Mouse (Mus musculus): Measurements from ENCODE around the gene Asic2.

Gene Asic2

GRCm38 (mm10) chr11:81613869-81614620 lies 354.2 kb downstream of the Asic2 start:
- TF ChIP-seq NANOG (IDR thresholded peaks at IDR 0.05; ENCODE audit: borderline replicate concordance, low read length) (no peak), POU5F1 (IDR thresholded peaks at IDR 0.05; ENCODE audit: borderline replicate concordance, low read length) (no peak), CTCF (conservative IDR thresholded peaks at IDR 0.05; ENCODE audit: low read length) (no peak)
- H3K9me3 ChIP-seq (ENCODE audit: low read length): no peaks in the 10 kb centered on the region
- peaks cover 64% of the 10 kb centered on the region for H3K4me1 ChIP-seq (replicated peaks; ENCODE audit: low read depth, low read length)
- H3K27me3 ChIP-seq (ENCODE audit: insufficient read depth, low read length): peaks cover 2% of the 10 kb centered on the region; the same call in 1 of the 2 replicates
- H3K36me3 ChIP-seq (ENCODE audit: insufficient read depth, low read length): no peaks in the 10 kb centered on the region
- peak overlapping the region; percentile 51; the same call in 1 of the 2 replicates for H3K4me3 ChIP-seq (replicated peaks; ENCODE audit: low read length)

GRCm38 (mm10) chr11:81612798-81613540 lies 355.3 kb downstream of the Asic2 start:
- peaks cover 4% of the 10 kb centered on the region; the same call in 1 of the 2 replicates for H3K27me3 ChIP-seq (ENCODE audit: insufficient read depth, low read length)
- no peaks in the 10 kb centered on the region for H3K9me3 ChIP-seq (ENCODE audit: low read length)
- peaks cover 64% of the 10 kb centered on the region for H3K4me1 ChIP-seq (replicated peaks; ENCODE audit: low read depth, low read length)
- TF ChIP-seq POU5F1 (IDR thresholded peaks at IDR 0.05; ENCODE audit: borderline replicate concordance, low read length) (peak; percentile 87), CTCF (conservative IDR thresholded peaks at IDR 0.05; ENCODE audit: low read length) (peak; percentile 99), NANOG (IDR thresholded peaks at IDR 0.05; ENCODE audit: borderline replicate concordance, low read length) (peak; percentile 76)
- peak overlapping the region; percentile 68 for H3K4me3 ChIP-seq (replicated peaks; ENCODE audit: low read length)
- H3K36me3 ChIP-seq (ENCODE audit: insufficient read depth, low read length): no peaks in the 10 kb centered on the region

DNA sequence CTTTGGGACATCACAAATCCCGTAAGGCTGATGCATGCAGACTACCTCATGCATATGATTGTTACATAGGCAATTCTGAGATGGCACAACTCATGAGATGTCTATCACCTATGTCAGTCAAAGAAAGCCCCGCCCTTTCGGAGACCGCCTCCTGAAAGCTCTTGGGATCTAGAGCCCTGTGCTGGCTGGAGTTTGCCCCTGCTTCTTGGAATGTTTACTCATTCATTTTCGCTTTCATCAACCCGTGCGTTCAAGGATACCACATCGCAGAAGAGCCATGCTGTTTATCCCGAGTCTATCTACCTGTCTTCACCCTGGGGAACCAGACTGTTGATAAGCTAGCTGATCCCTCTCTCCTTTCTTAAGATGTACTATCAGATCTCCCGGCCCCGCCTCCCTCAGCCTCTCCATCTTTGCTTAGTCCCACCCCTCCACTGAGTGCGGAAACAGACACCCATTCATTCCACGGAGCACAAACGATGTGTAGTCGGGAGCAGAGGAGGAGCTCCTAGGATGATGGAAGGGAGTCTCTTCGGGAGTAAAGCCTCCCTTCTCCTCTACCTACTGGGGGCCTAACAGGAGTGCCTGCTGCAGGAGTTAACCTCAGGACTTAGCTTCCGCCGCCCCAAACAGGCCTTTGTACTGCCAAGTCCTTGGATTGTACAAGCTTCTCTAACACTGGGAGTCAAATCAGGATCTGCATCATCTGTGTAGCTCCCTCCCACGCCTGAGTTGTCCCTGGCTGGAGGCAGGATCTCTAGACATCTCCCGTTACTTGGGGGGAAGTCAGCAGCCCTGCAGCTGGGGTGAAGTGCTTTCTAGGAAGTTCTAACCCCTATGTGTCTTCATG lies 356.1 kb downstream of the Asic2 start:
- H3K9me3 ChIP-seq (ENCODE audit: low read length): no peaks in the 10 kb centered on the region
- H3K4me1 ChIP-seq (replicated peaks; ENCODE audit: low read depth, low read length): peaks cover 61% of the 10 kb centered on the region
- peak overlapping the region; percentile 68 for H3K4me3 ChIP-seq (replicated peaks; ENCODE audit: low read length)
- peaks cover 6% of the 10 kb centered on the region; the same call in 1 of the 2 replicates for H3K27me3 ChIP-seq (ENCODE audit: insufficient read depth, low read length)
- no peaks in the 10 kb centered on the region for H3K36me3 ChIP-seq (ENCODE audit: insufficient read depth, low read length)
- TF ChIP-seq NANOG (IDR thresholded peaks at IDR 0.05; ENCODE audit: borderline replicate concordance, low read length): no peak

- TF ChIP-seq POU5F1 (IDR thresholded peaks at IDR 0.05; ENCODE audit: borderline replicate concordance, low read length) (no peak), CTCF (conservative IDR thresholded peaks at IDR 0.05; ENCODE audit: low read length) (no peak), NANOG (IDR thresholded peaks at IDR 0.05; ENCODE audit: borderline replicate concordance, low read length) (no peak)
- no peaks in the 10 kb centered on the region for H3K36me3 ChIP-seq (ENCODE audit: insufficient read depth, low read length)
- peaks cover 6% of the 10 kb centered on the region; the same call in 1 of the 2 replicates for H3K27me3 ChIP-seq (ENCODE audit: insufficient read depth, low read length)
- H3K9me3 ChIP-seq (ENCODE audit: low read length): no peaks in the 10 kb centered on the region
- H3K4me1 ChIP-seq (replicated peaks; ENCODE audit: low read depth, low read length): peaks cover 52% of the 10 kb centered on the region
- 0 out of 2 replicates have a peak overlapping the region, but pooled peaks have one; percentile 3 for H3K4me3 ChIP-seq (replicated peaks; ENCODE audit: low read length)
Measured at GRCm38 (mm10) chr11:81610506-81610905, 357.8 kb downstream of the Asic2 start.

- peaks cover 23% of the 10 kb centered on the region for H3K4me1 ChIP-seq (replicated peaks; ENCODE audit: low read depth, low read length)
- no peaks in the 10 kb centered on the region for H3K9me3 ChIP-seq (ENCODE audit: low read length)
- no peak overlapping the region for H3K4me3 ChIP-seq (replicated peaks; ENCODE audit: low read length)
- no peak for TF ChIP-seq NANOG (IDR thresholded peaks at IDR 0.05; ENCODE audit: borderline replicate concordance, low read length)
- no peak for TF ChIP-seq CTCF (conservative IDR thresholded peaks at IDR 0.05; ENCODE audit: low read length)
- TF ChIP-seq POU5F1 (IDR thresholded peaks at IDR 0.05; ENCODE audit: borderline replicate concordance, low read length): no peak
- no peaks in the 10 kb centered on the region for H3K36me3 ChIP-seq (ENCODE audit: insufficient read depth, low read length)
- peaks cover 14% of the 10 kb centered on the region for H3K27me3 ChIP-seq (ENCODE audit: insufficient read depth, low read length)
Measured at GRCm38 (mm10) chr11:81602971-81603370, 365.3 kb downstream of the Asic2 start.

- Histone ChIP-seq H3K9me3 (ENCODE audit: low read length) (no peaks in the 10 kb centered on the region), H3K4me1 (replicated peaks; ENCODE audit: low read depth, low read length) (peaks cover 23% of the 10 kb centered on the region), H3K27me3 (ENCODE audit: insufficient read depth, low read length) (peaks cover 12% of the 10 kb centered on the region), H3K36me3 (ENCODE audit: insufficient read depth, low read length) (no peaks in the 10 kb centered on the region), H3K4me3 (replicated peaks; ENCODE audit: low read length) (no peak overlapping the region)
- no peak for TF ChIP-seq POU5F1 (IDR thresholded peaks at IDR 0.05; ENCODE audit: borderline replicate concordance, low read length)
- no peak for TF ChIP-seq NANOG (IDR thresholded peaks at IDR 0.05; ENCODE audit: borderline replicate concordance, low read length)
- TF ChIP-seq CTCF (conservative IDR thresholded peaks at IDR 0.05; ENCODE audit: low read length): no peak
Measured at GRCm38 (mm10) chr11:81601736-81602135, 366.5 kb downstream of the Asic2 start.

- TF ChIP-seq POU5F1 (IDR thresholded peaks at IDR 0.05; ENCODE audit: borderline replicate concordance, low read length) (no peak), NANOG (IDR thresholded peaks at IDR 0.05; ENCODE audit: borderline replicate concordance, low read length) (no peak), CTCF (conservative IDR thresholded peaks at IDR 0.05; ENCODE audit: low read length) (no peak)
Measured at GRCm38 (mm10) chr11:81597601-81598000, 370.7 kb downstream of the Asic2 start.

DNA sequence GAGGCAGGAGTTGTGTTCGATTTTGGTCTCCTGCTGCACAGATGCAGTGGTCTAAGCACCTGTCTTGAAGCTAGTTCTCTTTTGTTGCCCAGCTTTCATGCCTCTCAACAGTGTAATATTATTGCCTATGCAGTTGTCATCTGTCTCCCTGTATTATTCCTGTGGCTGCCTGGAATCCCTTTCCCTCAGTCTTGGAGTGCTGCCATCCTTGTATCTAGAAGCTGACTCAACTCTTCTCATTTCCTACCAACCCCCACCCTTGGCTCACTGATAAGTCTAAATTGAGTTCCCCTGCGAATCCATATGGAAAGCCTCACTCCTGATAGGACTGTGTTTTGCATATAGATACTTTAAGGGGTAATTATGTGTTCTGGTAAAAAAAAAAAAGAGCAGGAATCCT lies 373.0 kb downstream of the Asic2 start:
- Histone ChIP-seq H3K27me3 (ENCODE audit: insufficient read depth, low read length) (peaks cover 22% of the 10 kb centered on the region), H3K4me3 (replicated peaks; ENCODE audit: low read length) (no peak overlapping the region), H3K36me3 (ENCODE audit: insufficient read depth, low read length) (no peaks in the 10 kb centered on the region), H3K4me1 (replicated peaks; ENCODE audit: low read depth, low read length) (peaks cover 20% of the 10 kb centered on the region), H3K9me3 (ENCODE audit: low read length) (no peaks in the 10 kb centered on the region)
- TF ChIP-seq POU5F1 (IDR thresholded peaks at IDR 0.05; ENCODE audit: borderline replicate concordance, low read length): no peak
- no peak for TF ChIP-seq NANOG (IDR thresholded peaks at IDR 0.05; ENCODE audit: borderline replicate concordance, low read length)
- no peak for TF ChIP-seq CTCF (conservative IDR thresholded peaks at IDR 0.05; ENCODE audit: low read length)

More at GRCm38 (mm10) chr11:81597601-81598000, 370.7 kb downstream of the Asic2 start:
- no peak overlapping the region for H3K4me3 ChIP-seq (replicated peaks; ENCODE audit: low read length)
- H3K27me3 ChIP-seq (ENCODE audit: insufficient read depth, low read length): peaks cover 31% of the 10 kb centered on the region
- H3K36me3 ChIP-seq (ENCODE audit: insufficient read depth, low read length): no peaks in the 10 kb centered on the region
- H3K9me3 ChIP-seq (ENCODE audit: low read length): no peaks in the 10 kb centered on the region
- H3K4me1 ChIP-seq (replicated peaks; ENCODE audit: low read depth, low read length): no peaks in the 10 kb centered on the region

Measured in E14TG2a.4 (cell line).